Mouse (Mus musculus): ENCODE results near the gene Cdh13. TPM values are rescaled to one million over a fixed set of nuclear protein-coding genes. Genes with fewer than 3 reads are reported as not detected.
A peak's percentile ranks its signal among the peaks of the same experiment; 100 is the strongest.
"Not testable (repeated sequence)": the region's sequence is repeated elsewhere in the genome, so short reads cannot be mapped to it uniquely, and the experiment has no call there.

Gene Cdh13
- polyA plus RNA-seq, 1 experiment from 2014 or later: 18.5 TPM

DNA sequence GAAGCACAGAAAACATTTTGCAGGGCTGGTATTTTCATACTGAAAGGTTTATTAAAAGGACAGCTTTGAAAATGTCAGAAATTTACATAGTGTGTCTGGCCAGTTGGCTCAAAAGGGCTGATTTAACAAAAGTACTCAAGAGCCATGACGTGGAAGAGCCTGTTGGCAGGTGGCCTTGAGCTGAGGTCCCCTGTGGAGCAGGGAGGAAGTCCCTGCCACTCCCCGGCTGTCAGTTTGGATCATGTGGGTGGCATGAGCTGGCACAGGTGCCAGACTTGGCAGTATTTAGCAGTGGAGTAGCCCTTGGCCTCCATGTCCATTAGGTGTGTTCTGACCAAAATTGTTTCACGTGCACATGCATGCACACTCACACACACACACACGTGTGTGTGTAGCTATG, 1001.4 kb downstream of the Cdh13 start:
- TF ChIP-seq CTCF (IDR thresholded peaks at IDR 0.05; ENCODE audit: low read depth) (no peak), EP300 (optimal IDR thresholded peaks at IDR 0.05) (no peak)
- H3K9ac ChIP-seq (ENCODE audit: low read length): no peak overlapping the region
- H3K4me3 ChIP-seq (ENCODE audit: low read depth, low read length): no peak overlapping the region
- no peaks in the 10 kb centered on the region for H3K27me3 ChIP-seq (ENCODE audit: control insufficient read depth, insufficient read depth, low read length)
- no peaks in the 10 kb centered on the region for H3K9me3 ChIP-seq (ENCODE audit: control insufficient read depth, low read length)
- H3K4me1 ChIP-seq (replicated peaks; ENCODE audit: control insufficient read depth, insufficient read depth): no peaks in the 10 kb centered on the region
- 72% methylated on average over 4 of the region's 4 CpGs for WGBS
- H3K36me3 ChIP-seq (ENCODE audit: control insufficient read depth, insufficient read depth, low read length): no peaks in the 10 kb centered on the region
- H3K4me2 ChIP-seq (replicated peaks; ENCODE audit: low read depth): no peak overlapping the region
- ATAC-seq (ENCODE audit: low FRiP score, low TSS enrichment) (no peak), DNase-seq (ENCODE audit: low spot score) (no peak)
- H3K27ac ChIP-seq (replicated peaks): no peak overlapping the region

DNA sequence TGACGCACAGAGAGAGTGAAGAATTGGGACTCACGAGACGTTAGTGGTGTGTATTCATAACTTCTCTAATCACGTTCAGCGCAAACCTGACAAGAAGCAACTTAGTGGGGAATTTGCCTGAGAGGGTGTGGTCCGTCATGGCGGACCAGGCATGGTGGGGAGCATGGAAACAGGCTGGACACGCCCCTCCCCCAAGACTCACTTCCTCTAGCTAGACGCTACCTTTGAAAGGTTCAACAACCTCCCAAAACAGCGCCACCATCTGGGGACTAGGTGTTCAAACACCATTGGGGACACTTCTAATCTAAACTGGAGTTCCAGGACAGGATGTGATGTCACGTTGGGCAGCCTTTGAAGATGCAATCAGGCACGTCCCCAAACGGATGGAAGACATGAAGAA, 1011.9 kb downstream of the Cdh13 start:
- TF ChIP-seq EP300 (optimal IDR thresholded peaks at IDR 0.05) (no peak), CTCF (IDR thresholded peaks at IDR 0.05; ENCODE audit: low read depth) (peak; percentile 22)
- H3K9me3 ChIP-seq (ENCODE audit: control insufficient read depth, low read length): no peaks in the 10 kb centered on the region
- H3K4me2 ChIP-seq (replicated peaks; ENCODE audit: low read depth): no peak overlapping the region
- ATAC-seq (ENCODE audit: low FRiP score, low TSS enrichment) (no peak), DNase-seq (ENCODE audit: low spot score) (no peak)
- no peak overlapping the region for H3K9ac ChIP-seq (ENCODE audit: low read length)
- H3K4me1 ChIP-seq (replicated peaks; ENCODE audit: control insufficient read depth, insufficient read depth): no peaks in the 10 kb centered on the region
- H3K36me3 ChIP-seq (ENCODE audit: control insufficient read depth, insufficient read depth, low read length): no peaks in the 10 kb centered on the region
- 77% methylated on average over 13 of the region's 13 CpGs for WGBS
- H3K27ac ChIP-seq (replicated peaks): no peak overlapping the region
- no peak overlapping the region for H3K4me3 ChIP-seq (ENCODE audit: low read depth, low read length)
- no peaks in the 10 kb centered on the region for H3K27me3 ChIP-seq (ENCODE audit: control insufficient read depth, insufficient read depth, low read length)

DNA sequence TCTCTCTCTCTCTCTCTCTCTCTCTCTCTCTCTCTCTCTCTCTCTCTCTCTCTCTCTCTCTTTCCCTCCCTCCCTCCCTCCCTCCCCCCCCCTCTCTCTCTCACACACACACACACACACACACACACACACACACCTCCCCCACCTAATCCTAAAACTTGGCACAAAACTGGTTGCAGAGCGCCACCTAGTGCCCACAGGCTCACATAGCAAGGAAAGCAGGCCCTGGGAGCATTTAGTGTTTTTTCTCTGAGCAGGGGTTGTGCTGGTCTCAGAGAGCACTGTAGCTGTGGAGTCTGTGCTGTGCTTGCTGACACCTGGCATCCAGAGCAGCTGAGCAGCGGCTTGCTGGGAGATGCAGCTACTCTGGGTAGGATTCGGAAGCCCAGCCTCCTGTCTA, 1014.2 kb downstream of the Cdh13 start:
- not testable (repeated sequence) for ATAC-seq (ENCODE audit: low FRiP score, low TSS enrichment); H3K36me3 ChIP-seq (ENCODE audit: control insufficient read depth, insufficient read depth, low read length); H3K27ac ChIP-seq (replicated peaks); H3K27me3 ChIP-seq (ENCODE audit: control insufficient read depth, insufficient read depth, low read length); H3K4me2 ChIP-seq (replicated peaks; ENCODE audit: low read depth); H3K4me1 ChIP-seq (replicated peaks; ENCODE audit: control insufficient read depth, insufficient read depth); H3K9ac ChIP-seq (ENCODE audit: low read length); H3K9me3 ChIP-seq (ENCODE audit: control insufficient read depth, low read length); H3K4me3 ChIP-seq (ENCODE audit: low read depth, low read length)
- WGBS: 33% methylated on average over 3 of the region's 3 CpGs
- TF ChIP-seq CTCF (IDR thresholded peaks at IDR 0.05; ENCODE audit: low read depth): peak; percentile 77
- peak; percentile 40 for DNase-seq (ENCODE audit: low spot score)

DNA sequence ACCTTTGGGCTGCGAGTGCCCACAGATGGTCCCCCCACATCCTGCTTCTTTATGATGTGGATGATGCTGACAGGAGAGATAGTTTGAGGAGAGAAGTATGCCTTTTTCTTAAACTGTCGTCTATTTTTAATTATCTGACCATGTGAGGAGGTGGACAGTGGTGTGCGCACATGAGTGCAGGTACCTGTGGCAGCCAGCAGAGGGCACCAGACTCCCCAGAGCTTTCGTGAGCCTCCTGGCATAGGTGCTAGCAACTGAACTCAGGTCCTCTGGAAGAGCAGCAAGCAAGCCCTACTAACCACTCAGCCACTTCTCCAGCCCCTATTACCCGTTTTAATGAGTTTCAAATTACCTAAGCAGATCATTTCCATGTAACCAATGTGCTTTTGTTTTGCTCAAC, 1016.8 kb downstream of the Cdh13 start:
- 84% methylated on average over 5 of the region's 5 CpGs for WGBS
- no peak overlapping the region for H3K27ac ChIP-seq (replicated peaks)
- no peaks in the 10 kb centered on the region for H3K36me3 ChIP-seq (ENCODE audit: control insufficient read depth, insufficient read depth, low read length)
- H3K27me3 ChIP-seq (ENCODE audit: control insufficient read depth, insufficient read depth, low read length): no peaks in the 10 kb centered on the region
- ATAC-seq (ENCODE audit: low FRiP score, low TSS enrichment) (no peak), DNase-seq (ENCODE audit: low spot score) (no peak)
- no peaks in the 10 kb centered on the region for H3K4me1 ChIP-seq (replicated peaks; ENCODE audit: control insufficient read depth, insufficient read depth)
- TF ChIP-seq EP300 (optimal IDR thresholded peaks at IDR 0.05) (no peak), CTCF (IDR thresholded peaks at IDR 0.05; ENCODE audit: low read depth) (0 out of 2 replicates have a peak, but pooled peaks have one; percentile 17)
- no peak overlapping the region for H3K4me3 ChIP-seq (ENCODE audit: low read depth, low read length)
- H3K9me3 ChIP-seq (ENCODE audit: control insufficient read depth, low read length): no peaks in the 10 kb centered on the region
- H3K4me2 ChIP-seq (replicated peaks; ENCODE audit: low read depth): no peak overlapping the region
- no peak overlapping the region for H3K9ac ChIP-seq (ENCODE audit: low read length)

DNA sequence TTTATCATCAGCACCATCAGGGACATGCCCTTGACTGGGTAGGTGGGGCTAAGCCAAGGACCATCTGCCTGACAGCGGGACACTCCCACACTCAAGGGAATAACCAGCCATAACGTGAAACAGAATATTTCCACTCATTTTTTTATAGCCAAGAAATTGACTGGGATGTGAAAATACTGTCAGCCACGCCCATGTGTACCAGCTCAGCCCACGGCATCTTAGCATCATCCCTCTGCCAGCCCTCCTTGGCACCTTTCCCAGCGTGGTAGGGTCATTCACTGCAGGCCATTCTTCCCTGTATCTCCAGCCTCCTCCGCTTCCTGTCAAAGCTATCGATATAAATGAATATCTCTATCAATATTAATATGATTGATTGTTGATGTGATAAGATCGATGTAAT, 1020.7 kb downstream of the Cdh13 start:
- Histone ChIP-seq H3K36me3 (ENCODE audit: control insufficient read depth, insufficient read depth, low read length) (no peaks in the 10 kb centered on the region), H3K27ac (replicated peaks) (no peak overlapping the region), H3K4me3 (ENCODE audit: low read depth, low read length) (no peak overlapping the region), H3K27me3 (ENCODE audit: control insufficient read depth, insufficient read depth, low read length) (no peaks in the 10 kb centered on the region), H3K9ac (ENCODE audit: low read length) (no peak overlapping the region), H3K9me3 (ENCODE audit: control insufficient read depth, low read length) (no peaks in the 10 kb centered on the region), H3K4me2 (replicated peaks; ENCODE audit: low read depth) (no peak overlapping the region), H3K4me1 (replicated peaks; ENCODE audit: control insufficient read depth, insufficient read depth) (no peaks in the 10 kb centered on the region)
- ATAC-seq (ENCODE audit: low FRiP score, low TSS enrichment): no peak
- DNase-seq (ENCODE audit: low spot score): no peak
- TF ChIP-seq CTCF (IDR thresholded peaks at IDR 0.05; ENCODE audit: low read depth): no peak
- no peak for TF ChIP-seq EP300 (optimal IDR thresholded peaks at IDR 0.05)
- WGBS: 73% methylated on average over 8 of the region's 8 CpGs

DNA sequence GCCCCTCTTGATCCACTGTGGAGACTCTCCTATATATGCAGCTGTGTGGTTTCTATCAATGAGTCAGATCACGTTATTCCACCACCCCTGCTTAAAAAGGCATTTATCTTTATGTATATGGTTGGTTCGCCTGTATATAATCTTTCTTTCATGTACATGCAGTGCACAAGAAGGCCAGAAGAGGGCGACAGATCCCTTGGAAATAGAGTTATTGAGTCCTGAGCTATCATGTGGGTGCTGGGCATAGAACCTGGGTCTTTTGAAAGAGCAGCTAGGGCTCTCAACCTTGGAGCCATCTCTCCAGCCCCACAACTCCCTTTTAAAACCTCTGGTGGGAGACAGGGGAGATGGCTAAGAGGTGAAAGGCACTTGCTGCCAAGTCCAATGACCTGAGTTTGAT, 1027.9 kb downstream of the Cdh13 start:
- TF ChIP-seq CTCF (IDR thresholded peaks at IDR 0.05; ENCODE audit: low read depth) (peak; percentile 71), EP300 (optimal IDR thresholded peaks at IDR 0.05) (no peak)
- H3K9ac ChIP-seq (ENCODE audit: low read length): no peak overlapping the region
- no peak overlapping the region for H3K27ac ChIP-seq (replicated peaks)
- ATAC-seq (ENCODE audit: low FRiP score, low TSS enrichment) (no peak), DNase-seq (ENCODE audit: low spot score) (peak; percentile 16)
- no peaks in the 10 kb centered on the region for H3K4me1 ChIP-seq (replicated peaks; ENCODE audit: control insufficient read depth, insufficient read depth)
- WGBS: 16% methylated on average over 3 of the region's 3 CpGs
- H3K4me2 ChIP-seq (replicated peaks; ENCODE audit: low read depth): no peak overlapping the region
- no peak overlapping the region for H3K4me3 ChIP-seq (ENCODE audit: low read depth, low read length)
- H3K9me3 ChIP-seq (ENCODE audit: control insufficient read depth, low read length): no peaks in the 10 kb centered on the region
- no peaks in the 10 kb centered on the region for H3K27me3 ChIP-seq (ENCODE audit: control insufficient read depth, insufficient read depth, low read length)
- no peaks in the 10 kb centered on the region for H3K36me3 ChIP-seq (ENCODE audit: control insufficient read depth, insufficient read depth, low read length)

Measured in stomach, postnatal 0 days (tissue).